ENCODE assay signal across 17 mouse cellular contexts in the genomic region with DNA sequence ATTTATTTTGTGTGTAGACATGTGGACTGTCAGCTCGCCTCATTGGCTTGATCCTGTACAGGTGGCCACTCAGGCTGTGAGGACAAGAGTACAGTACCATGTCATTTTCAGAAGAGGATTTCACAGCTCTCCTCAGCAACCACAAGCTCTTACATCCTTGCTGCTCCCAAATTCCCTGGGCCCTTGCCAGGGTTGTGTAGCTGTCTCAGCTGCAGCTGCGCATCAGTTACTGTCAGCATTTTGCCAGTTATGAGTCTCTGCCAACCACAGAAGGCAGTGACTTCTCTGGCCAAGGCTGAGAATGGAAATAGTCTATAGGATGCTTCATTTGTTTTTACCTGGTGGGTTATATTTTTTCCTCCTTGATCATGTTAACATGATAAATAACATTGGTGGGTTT. TPM values are rescaled to one million over a fixed set of nuclear protein-coding genes. Genes with fewer than 3 reads are reported as not detected.
DNase-seq lines count a peak whose midpoint lies in the region; ATAC-seq lines count a peak whose summit lies in the region.
"Had no signal": no experiment of that assay in that cellular context is flagged by ENCODE, and none has a peak within 500 bp of the region (broad histone marks: within the 10 kb centered on the region; RNA-seq: fewer than 3 reads in every experiment).

No protein-coding gene starts in this region.

- no peaks in the 10 kb centered on the region for H3K9me3 ChIP-seq in midbrain, embryonic 14.5 days (ENCODE audit: control insufficient read depth, low read length)
- no peaks in the 10 kb centered on the region for H3K9me3 ChIP-seq in midbrain, embryonic 16.5 days (replicated peaks; ENCODE audit: control insufficient read depth, low read length, poor library complexity, severe bottlenecking)
- 0 out of 2 replicates have a peak, but pooled peaks cover 3% of the 10 kb centered on the region for H3K9me3 ChIP-seq in hindbrain, embryonic 10.5 days
- H3K9me3 ChIP-seq: heart, embryonic 12.5 days; liver, embryonic 13.5 days had no signal

- intact Hi-C loops in heart, postnatal 10 days (cut with DNase I) = no loop called here

- H3K4me2 ChIP-seq in midbrain, embryonic 14.5 days (ENCODE audit: low read length) = no peak overlapping the region
- H3K4me2 ChIP-seq in midbrain, embryonic 16.5 days (ENCODE audit: low read length) = no peak overlapping the region
- H3K4me2 ChIP-seq: heart, embryonic 12.5 days; liver, embryonic 13.5 days had no signal

- no peak overlapping the region for H3K27ac ChIP-seq in midbrain, embryonic 14.5 days (replicated peaks; ENCODE audit: low read depth, low read length)
- H3K27ac ChIP-seq in midbrain, embryonic 16.5 days (ENCODE audit: low read length) = no peak overlapping the region
- H3K27ac ChIP-seq in hindbrain, embryonic 10.5 days = no peak overlapping the region
- H3K27ac ChIP-seq: liver, embryonic 13.5 days; macrophage had no signal

- no peak for ATAC-seq in midbrain, embryonic 14.5 days (ENCODE audit: low FRiP score, low TSS enrichment)
- ATAC-seq in midbrain, embryonic 16.5 days = no peak
- no peak for ATAC-seq in erythroblast, adult 5-6 weeks (replicated peaks; ENCODE audit: low FRiP score, poor library complexity, severe bottlenecking)
- ATAC-seq: intestine, postnatal 0 days had no signal

- 80% methylated on average over 2 of the region's 2 CpGs for WGBS in midbrain, embryonic 14.5 days
- 80% methylated on average over 2 of the region's 2 CpGs for WGBS in midbrain, embryonic 16.5 days
- WGBS in hindbrain, embryonic 10.5 days = 80% methylated on average over 2 of the region's 2 CpGs

- H3K4me3 ChIP-seq in midbrain, embryonic 14.5 days (replicated peaks; ENCODE audit: low read depth, low read length) = no peak overlapping the region
- H3K4me3 ChIP-seq in midbrain, embryonic 16.5 days (ENCODE audit: low read depth, low read length) = no peak overlapping the region
- H3K4me3 ChIP-seq in hindbrain, embryonic 10.5 days = no peak overlapping the region
- H3K4me3 ChIP-seq: erythroblast, embryonic 14.5 days; heart, embryonic 12.5 days; liver, embryonic 13.5 days; myocyte had no signal

- H3K9ac ChIP-seq in midbrain, embryonic 14.5 days (replicated peaks; ENCODE audit: low read length) = no peak overlapping the region
- H3K9ac ChIP-seq in midbrain, embryonic 16.5 days (ENCODE audit: low read depth, low read length) = no peak overlapping the region
- H3K9ac ChIP-seq: heart, embryonic 12.5 days; liver, embryonic 13.5 days had no signal

- peak; percentile 96 for DNase-seq in heart, adult 11 months
- no peak for DNase-seq in heart, postnatal 10 days
- DNase-seq in midbrain, embryonic 14.5 days = peak; percentile 3
- peak; percentile 45 to 49 for DNase-seq in adrenal gland, postnatal 36 days
- DNase-seq in right cerebral cortex, postnatal 10 days (ENCODE audit: low spot score in 2 of 2) = peak; percentile 59 to 62
- DNase-seq in hindbrain, embryonic 10.5 days (ENCODE audit: low spot score) = no peak
- DNase-seq: liver, embryonic 13.5 days; thymus, adult 18-20 months had no signal

- H3K36me3 ChIP-seq in midbrain, embryonic 14.5 days (ENCODE audit: control insufficient read depth, insufficient read depth, low read length) = no peaks in the 10 kb centered on the region
- no peaks in the 10 kb centered on the region for H3K36me3 ChIP-seq in midbrain, embryonic 16.5 days (ENCODE audit: control insufficient read depth, insufficient read depth, low read length)
- H3K36me3 ChIP-seq in hindbrain, embryonic 10.5 days = no peaks in the 10 kb centered on the region
- H3K36me3 ChIP-seq: heart, embryonic 12.5 days; liver, embryonic 13.5 days had no signal

- H3K4me1 ChIP-seq in midbrain, embryonic 14.5 days (ENCODE audit: control insufficient read depth, insufficient read depth, low read length) = no peaks in the 10 kb centered on the region
- no peaks in the 10 kb centered on the region for H3K4me1 ChIP-seq in midbrain, embryonic 16.5 days (ENCODE audit: control insufficient read depth, insufficient read depth, low read length)
- no peaks in the 10 kb centered on the region for H3K4me1 ChIP-seq in hindbrain, embryonic 10.5 days (replicated peaks)
- H3K4me1 ChIP-seq: heart, embryonic 12.5 days; liver, embryonic 13.5 days had no signal

- H3K27me3 ChIP-seq in midbrain, embryonic 14.5 days (ENCODE audit: control insufficient read depth, insufficient read depth, low read length) = no peaks in the 10 kb centered on the region
- H3K27me3 ChIP-seq in midbrain, embryonic 16.5 days (ENCODE audit: control insufficient read depth, insufficient read depth, low read depth, low read length) = no peaks in the 10 kb centered on the region
- no peaks in the 10 kb centered on the region for H3K27me3 ChIP-seq in hindbrain, embryonic 10.5 days (ENCODE audit: insufficient read depth, poor library complexity, severe bottlenecking)
- H3K27me3 ChIP-seq: heart, embryonic 12.5 days; liver, embryonic 13.5 days had no signal

RNA-seq across cellular contexts. Expression of a gene that starts 8.7 kb away (rescaled TPM):
- 1 to 10 TPM in 1 of 2 experiments, under 1 TPM in 1; 0.30 to 1.3 TPM for total RNA-seq in heart, postnatal 10 days (2021)
- 0.55 and 0.97 TPM in 2 replicates for polyA plus RNA-seq in midbrain, embryonic 14.5 days (2014; fragmentation: Nextera tagmentation; extraction: Ambion mirVana)
- polyA plus RNA-seq in midbrain, embryonic 16.5 days (2015; fragmentation: Nextera tagmentation; extraction: Ambion mirVana) = 0.42 and 0.70 TPM in 2 replicates
- 1 to 10 TPM; 4.8 to 6.0 TPM for total RNA-seq in adrenal gland, postnatal 36 days (2021)
- 0.50 and 1.0 TPM in 2 replicates for polyA plus RNA-seq in hindbrain, embryonic 10.5 days (2016; fragmentation: Nextera tagmentation; extraction: Ambion mirVana)
- total RNA-seq in erythroblast, adult 5-6 weeks (2015; ENCODE audit: low replicate concordance) = 15.3 and 25.2 TPM in 2 replicates
- total RNA-seq in erythroblast, adult 5-6 weeks (2017; ENCODE audit: low replicate concordance) = 7.7 and 10.3 TPM in 2 replicates
- total RNA-seq: left cerebral cortex, adult 18-20 months had no signal

RNA-seq across cellular contexts. Expression of a gene that starts 22.9 kb away (rescaled TPM):
- not detected for total RNA-seq in heart, postnatal 10 days (2021)
- polyA plus RNA-seq in midbrain, embryonic 14.5 days (2014; fragmentation: Nextera tagmentation; extraction: Ambion mirVana) = not detected in 2 replicates
- not detected in 2 replicates for polyA plus RNA-seq in midbrain, embryonic 16.5 days (2015; fragmentation: Nextera tagmentation; extraction: Ambion mirVana)
- not detected for total RNA-seq in adrenal gland, postnatal 36 days (2021)
- polyA plus RNA-seq in hindbrain, embryonic 10.5 days (2016; fragmentation: Nextera tagmentation; extraction: Ambion mirVana) = not detected in 2 replicates
- not detected in 2 replicates for total RNA-seq in erythroblast, adult 5-6 weeks (2015; ENCODE audit: low replicate concordance)
- not detected in 2 replicates for total RNA-seq in erythroblast, adult 5-6 weeks (2017; ENCODE audit: low replicate concordance)
- total RNA-seq: ES-E14; left cerebral cortex, adult 18-20 months had no signal
- polyA plus RNA-seq: erythroblast, embryonic 14.5 days; heart, embryonic 12.5 days; intestine, postnatal 0 days; liver, embryonic 13.5 days; macrophage; myocyte had no signal

Comparison
In these comparisons a context has a peak if more than half of its experiments do, and no peak if none do; other contexts are left out.
1. DNase-seq: peak in heart, adult 11 months (single experiment), midbrain, embryonic 14.5 days (single experiment), adrenal gland, postnatal 36 days (2 of 2) and right cerebral cortex, postnatal 10 days (2 of 2); none in heart, postnatal 10 days (0 of 2) and hindbrain, embryonic 10.5 days (single experiment).